Mouse (Mus musculus) thymus, adult 2 months (tissue): Measurements from ENCODE around the gene Chmp3.

Experiments used
- CTCF ChIP-seq: fragments of 200-500 bp; IDR thresholded peaks from 2 replicates; pipeline ENCODE4 v1.5.1; 2012; ENCODE audit warnings: mild to moderate bottlenecking, control low read depth, low read length, moderate library complexity, borderline replicate concordance; ENCODE audit not compliant: control insufficient read depth, poor library complexity, insufficient read depth; ENCODE audit errors: extremely low read depth
- POLR2A ChIP-seq: fragments of 200-500 bp; IDR thresholded peaks from 2 replicates; pipeline ENCODE4 v1.6.1; 2012; ENCODE audit warnings: mild to moderate bottlenecking, low read length, control low read depth, moderate library complexity; ENCODE audit not compliant: control insufficient read depth, poor library complexity, insufficient read depth; ENCODE audit errors: extremely low read depth

- no peak for TF ChIP-seq CTCF
- no peak for TF ChIP-seq POLR2A
Observed at GRCm38 (mm10) chr6:71608994-71609393, 65.4 kb downstream of the Chmp3 start.
